Mouse (Mus musculus) midbrain, postnatal 0 days (tissue): ENCODE results near the gene Cadm1. TPM values are rescaled to one million over a fixed set of nuclear protein-coding genes. Genes with fewer than 3 reads are reported as not detected.

Source experiments
- ATAC-seq: fragments of 200-750 bp; cut with Nextera tagmentation; 2 replicates; pipeline ENCODE4 v1.8.0; 2017; ENCODE audit warnings: moderate number of reproducible peaks, mild to moderate bottlenecking, moderate TSS enrichment, moderate library complexity; ENCODE audit not compliant: low FRiP score
- DNase-seq: peaks from one replicate; pipeline ENCODE4 v3.0.0-alpha.2; 2015; ENCODE audit warnings: low spot score
- H3K27ac ChIP-seq: fragments of 300-500 bp; sonication (generic); 2 replicates; pipeline ENCODE4 v1.5.1; 2014; ENCODE audit warnings: low read depth, mild to moderate bottlenecking, low read length, mixed read lengths
- H3K27me3 ChIP-seq: fragments of 300-500 bp; sonication (generic); 2 replicates; pipeline ENCODE4 v1.6.1; 2014; ENCODE audit warnings: low read length, control low read depth, mixed read lengths; ENCODE audit not compliant: insufficient read depth
- H3K36me3 ChIP-seq: fragments of 300-500 bp; sonication (generic); 2 replicates; pipeline ENCODE4 v1.6.1; 2014; ENCODE audit warnings: low read length, control low read depth, mixed read lengths; ENCODE audit not compliant: insufficient read depth
- H3K4me1 ChIP-seq: fragments of 300-500 bp; sonication (generic); 2 replicates; pipeline ENCODE4 v1.6.1; 2014; ENCODE audit warnings: mild to moderate bottlenecking, control low read depth, antibody characterized with exemption, low read length, mixed read lengths; ENCODE audit not compliant: insufficient read depth
- H3K4me2 ChIP-seq: fragments of 300-500 bp; sonication (generic); 2 replicates; pipeline ENCODE4 v1.6.1; 2014; ENCODE audit warnings: low read depth, mild to moderate bottlenecking, low read length, mixed read lengths; ENCODE audit not compliant: poor library complexity, severe bottlenecking
- H3K4me3 ChIP-seq: fragments of 300-500 bp; sonication (generic); 2 replicates; pipeline ENCODE4 v1.5.1; 2014; ENCODE audit warnings: low read depth, mild to moderate bottlenecking, low read length, moderate library complexity
- H3K9ac ChIP-seq: fragments of 300-500 bp; sonication (generic); replicated peaks from 2 replicates; pipeline ENCODE4 v1.6.1; 2014; ENCODE audit warnings: mild to moderate bottlenecking, low read length, moderate library complexity, mixed read lengths; ENCODE audit not compliant: poor library complexity, severe bottlenecking
- H3K9me3 ChIP-seq: fragments of 300-500 bp; sonication (generic); 2 replicates; pipeline ENCODE4 v1.6.1; 2016; ENCODE audit warnings: low read length, control low read depth
- CTCF ChIP-seq: IDR thresholded peaks from 2 replicates; pipeline ENCODE4 v1.5.1; 2016; ENCODE audit warnings: antibody characterized with exemption, mild to moderate bottlenecking
- WGBS: fragments of 180-500 bp; shearing (Covaris S2); extraction: QIAGEN DNeasy Blood & Tissue Kit; methylation state at CpG from one replicate; pipeline ENCODE4 v1.1.7; 2014; 5-methylcytosine and 5-hydroxymethylcytosine counted together
- polyA plus RNA-seq: library from polyadenylated mRNA; unstranded; fragments of >200 nt; fragmentation: Nextera tagmentation; extraction: Ambion mirVana; gene quantifications from 2 replicates; pipeline ENCODE4 v1.2.1, GENCODE M21; 2015
- total RNA-seq: library from RNA; depleted of rRNA; stranded (reverse); fragments of >200 nt; gene quantifications from 2 replicates; pipeline ENCODE4 v1.2.3, GENCODE M21; 2014

Gene Cadm1
- total and polyA plus RNA-seq, 2 experiments from 2014 or later = 200 to 367 TPM

DNA sequence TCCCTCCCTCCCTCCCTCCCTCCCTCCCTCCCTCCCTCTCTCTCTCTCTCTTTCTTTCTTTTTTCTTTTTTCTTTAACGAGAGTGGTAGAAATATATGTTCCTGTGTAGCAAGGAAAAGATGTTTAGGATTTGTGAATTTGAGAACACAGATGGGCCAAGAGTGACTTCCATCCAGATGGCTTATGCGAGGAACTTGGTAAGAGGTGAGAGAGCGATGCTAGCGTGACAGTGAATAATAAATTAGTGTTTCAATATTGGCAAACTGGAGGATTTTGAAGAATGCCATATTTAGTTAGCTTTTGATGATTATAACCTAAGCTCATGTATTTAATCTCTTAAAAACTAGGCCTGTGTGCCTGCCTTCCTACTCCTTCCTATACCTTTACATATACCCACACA is 31.6 kb downstream of the Cadm1 start:
- ATAC-seq (no peak), DNase-seq (no peak)
- H3K4me3 ChIP-seq = no peak overlapping the region
- H3K27me3 ChIP-seq = no peaks in the 10 kb centered on the region
- H3K4me1 ChIP-seq = no peaks in the 10 kb centered on the region
- no peak overlapping the region for H3K9ac ChIP-seq
- no peak overlapping the region for H3K4me2 ChIP-seq
- 90% methylated on average over 4 of the region's 4 CpGs for WGBS
- H3K36me3 ChIP-seq = no peaks in the 10 kb centered on the region
- no peak for TF ChIP-seq CTCF
- no peaks in the 10 kb centered on the region for H3K9me3 ChIP-seq
- H3K27ac ChIP-seq = no peak overlapping the region

DNA sequence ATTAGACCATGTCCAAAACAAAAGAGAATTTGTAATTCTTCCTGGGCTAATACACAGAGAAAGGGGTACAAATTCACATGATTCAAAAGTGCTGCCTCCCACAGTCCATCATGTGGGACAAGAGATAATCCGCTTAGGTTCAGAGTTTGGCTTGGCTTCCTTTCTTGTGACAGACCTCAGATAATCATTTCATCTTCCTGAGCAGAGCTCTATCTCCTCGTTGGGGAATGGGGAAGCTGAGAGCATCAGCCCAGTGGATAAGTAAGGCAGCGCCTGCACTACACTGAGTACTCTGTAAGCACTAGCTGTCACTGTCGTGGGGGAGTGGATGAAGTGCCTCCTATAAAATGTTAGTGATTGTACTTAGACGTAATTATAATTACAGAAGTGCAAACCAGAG is 35.1 kb downstream of the Cadm1 start:
- 0 out of 2 replicates have a peak, but pooled peaks cover 7% of the 10 kb centered on the region for H3K4me1 ChIP-seq
- no peak overlapping the region for H3K9ac ChIP-seq
- H3K36me3 ChIP-seq = no peaks in the 10 kb centered on the region
- H3K4me2 ChIP-seq = no peak overlapping the region
- H3K9me3 ChIP-seq = no peaks in the 10 kb centered on the region
- WGBS = 50% methylated on average over 5 of the region's 5 CpGs
- no peaks in the 10 kb centered on the region for H3K27me3 ChIP-seq
- TF ChIP-seq CTCF = no peak
- no peak overlapping the region for H3K27ac ChIP-seq
- no peak overlapping the region for H3K4me3 ChIP-seq
- DNase-seq (peak; percentile 25), ATAC-seq (no peak)

DNA sequence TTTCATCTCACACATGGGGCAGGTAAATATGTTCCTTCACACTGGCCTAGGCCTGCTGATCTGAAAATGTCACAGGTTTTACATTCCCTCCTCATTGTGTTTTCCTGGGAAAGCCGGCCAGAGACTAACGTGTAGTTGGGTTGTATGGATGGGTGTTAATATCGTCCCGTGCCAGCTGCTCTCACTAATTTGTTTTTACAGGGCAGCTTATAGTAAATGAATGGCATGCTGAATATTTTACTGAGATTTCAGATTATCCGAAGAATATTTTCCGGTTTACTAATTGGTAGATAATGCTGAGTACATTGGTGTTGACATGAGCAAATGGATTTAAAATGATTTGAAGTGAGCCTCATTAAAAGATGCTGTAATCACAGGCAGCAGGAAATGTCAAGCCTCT is 37.9 kb downstream of the Cadm1 start:
- Histone ChIP-seq H3K9me3 (no peaks in the 10 kb centered on the region), H3K36me3 (0 out of 2 replicates have a peak, but pooled peaks cover 3% of the 10 kb centered on the region), H3K27me3 (no peaks in the 10 kb centered on the region), H3K4me1 (0 out of 2 replicates have a peak, but pooled peaks cover 10% of the 10 kb centered on the region), H3K4me3 (no peak overlapping the region), H3K4me2 (no peak overlapping the region), H3K27ac (no peak overlapping the region), H3K9ac (no peak overlapping the region)
- no peak for ATAC-seq
- 52% methylated on average over 6 of the region's 6 CpGs for WGBS
- no peak for TF ChIP-seq CTCF
- no peak for DNase-seq

DNA sequence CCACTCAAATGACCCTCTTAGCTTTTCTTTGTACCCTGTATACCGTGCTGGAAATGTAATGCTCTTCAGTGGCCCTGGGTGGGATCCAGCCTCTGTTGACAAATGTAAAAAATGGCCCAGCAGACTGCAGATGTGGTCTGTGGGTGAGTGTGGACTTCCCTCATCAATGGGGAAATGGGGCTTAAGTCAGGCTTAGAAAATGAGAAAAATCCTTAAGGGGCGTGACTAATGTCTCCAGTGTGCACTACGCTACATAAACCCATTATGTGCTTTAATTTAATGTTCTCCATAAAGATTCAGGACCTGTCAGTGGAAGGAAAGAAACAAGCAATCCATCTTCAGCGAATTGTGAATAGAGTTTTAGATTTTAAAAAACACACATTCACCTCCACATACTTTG is 40.2 kb downstream of the Cadm1 start:
- ATAC-seq (no peak), DNase-seq (no peak)
- H3K27ac ChIP-seq = no peak overlapping the region
- no peaks in the 10 kb centered on the region for H3K9me3 ChIP-seq
- H3K9ac ChIP-seq = no peak overlapping the region
- H3K27me3 ChIP-seq = no peaks in the 10 kb centered on the region
- no peak overlapping the region for H3K4me3 ChIP-seq
- H3K4me1 ChIP-seq = 0 out of 2 replicates have a peak, but pooled peaks cover 10% of the 10 kb centered on the region
- 47% methylated on average over 4 of the region's 4 CpGs for WGBS
- H3K36me3 ChIP-seq = 0 out of 2 replicates have a peak, but pooled peaks cover 3% of the 10 kb centered on the region
- TF ChIP-seq CTCF = no peak
- no peak overlapping the region for H3K4me2 ChIP-seq

DNA sequence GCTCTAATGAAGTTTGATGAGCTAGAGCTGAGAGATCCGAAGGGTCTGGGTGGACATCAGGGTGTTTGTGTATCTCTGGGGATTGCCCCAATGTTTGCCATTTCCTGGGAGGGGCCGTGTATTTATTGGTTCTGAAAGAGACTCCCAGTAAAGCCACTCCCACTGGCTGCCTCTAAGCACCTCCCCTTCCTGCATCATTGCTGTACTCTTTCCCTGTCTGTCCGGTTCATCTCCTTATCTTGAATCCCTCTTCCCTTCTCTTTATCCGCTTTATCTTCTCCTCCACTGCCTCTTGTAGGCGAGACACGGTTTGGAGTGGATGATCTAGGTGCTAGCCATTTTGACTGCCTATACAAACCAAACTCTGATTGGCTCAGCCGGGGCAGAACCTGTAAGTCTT is 41.5 kb downstream of the Cadm1 start:
- TF ChIP-seq CTCF = no peak
- Histone ChIP-seq H3K9ac (no peak overlapping the region), H3K9me3 (no peaks in the 10 kb centered on the region), H3K4me3 (no peak overlapping the region), H3K27me3 (no peaks in the 10 kb centered on the region), H3K36me3 (0 out of 2 replicates have a peak, but pooled peaks cover 3% of the 10 kb centered on the region), H3K27ac (no peak overlapping the region), H3K4me2 (no peak overlapping the region), H3K4me1 (peaks cover 13% of the 10 kb centered on the region; the same call in 1 of the 2 replicates)
- 87% methylated on average over 7 of the region's 7 CpGs for WGBS
- no peak for DNase-seq
- no peak for ATAC-seq

DNA sequence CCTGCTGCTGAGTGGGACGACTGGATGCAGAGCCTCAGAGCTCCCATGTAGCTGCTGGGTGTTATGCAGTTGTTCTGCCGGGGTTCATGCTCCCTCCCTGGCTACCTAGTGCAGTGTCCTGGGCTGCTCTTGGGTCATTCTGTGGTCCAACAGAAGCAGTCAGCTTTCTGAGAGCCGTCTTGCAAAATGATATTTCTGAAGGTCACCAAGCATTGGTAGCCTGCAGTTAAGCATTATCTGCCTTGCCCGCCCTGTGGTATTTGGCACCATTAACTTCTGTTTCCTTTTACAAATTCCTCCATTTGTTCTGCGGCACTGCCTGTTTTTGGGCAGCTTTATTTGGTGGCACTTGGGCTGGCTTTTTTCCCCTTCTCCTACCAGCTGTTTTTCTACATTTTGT is 42.2 kb downstream of the Cadm1 start:
- no peak overlapping the region for H3K9ac ChIP-seq
- H3K9me3 ChIP-seq = no peaks in the 10 kb centered on the region
- 0 out of 2 replicates have a peak, but pooled peaks cover 3% of the 10 kb centered on the region for H3K36me3 ChIP-seq
- no peak for DNase-seq
- no peaks in the 10 kb centered on the region for H3K27me3 ChIP-seq
- H3K4me1 ChIP-seq = peaks cover 10% of the 10 kb centered on the region; the same call in 1 of the 2 replicates
- no peak overlapping the region for H3K27ac ChIP-seq
- no peak for TF ChIP-seq CTCF
- no peak overlapping the region for H3K4me3 ChIP-seq
- WGBS = 85% methylated on average over 5 of the region's 5 CpGs
- no peak for ATAC-seq
- H3K4me2 ChIP-seq = no peak overlapping the region
